Mouse (Mus musculus): ENCODE measurements around the gene Jmy.

DNA sequence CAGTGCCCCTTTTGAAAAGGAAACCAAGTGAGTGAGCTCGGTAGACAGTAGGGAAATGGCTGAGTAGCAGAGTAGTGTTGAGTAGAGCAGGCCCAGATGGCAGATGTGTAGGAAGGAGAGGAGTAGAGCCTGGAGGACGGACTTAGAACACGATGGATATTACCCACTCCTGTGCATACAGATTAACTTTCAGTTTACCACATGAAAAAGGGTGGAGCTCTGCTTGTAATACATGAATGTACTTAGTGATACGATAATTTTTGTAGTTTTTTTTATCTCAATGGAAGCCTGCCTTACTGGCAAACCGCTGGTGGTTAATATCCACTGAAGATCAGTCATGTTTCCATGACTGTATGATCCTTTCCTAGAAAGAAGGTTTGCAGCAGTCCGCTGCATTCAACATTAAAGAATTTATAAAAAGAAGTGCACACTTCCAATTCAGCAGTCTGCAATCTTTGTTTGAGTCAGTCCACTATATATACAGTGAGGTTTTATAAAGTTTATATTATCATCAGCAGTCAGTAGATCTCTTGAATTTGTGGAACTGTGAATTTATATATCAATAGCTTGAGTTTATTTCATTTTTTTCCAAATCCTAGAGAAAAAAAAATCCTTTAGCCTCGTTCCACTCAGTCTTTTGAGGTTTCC lies 110.9 kb downstream of the Jmy start:
- TF ChIP-seq POLR2A (IDR thresholded peaks at IDR 0.05; ENCODE audit: borderline replicate concordance, low read depth, low read length) = no peak
- no peak for TF ChIP-seq CTCF (IDR thresholded peaks at IDR 0.05; ENCODE audit: low read depth, low read length)

Measured in bone marrow macrophage, adult 2 months (primary cell).